Mouse (Mus musculus) testis, adult 2 months (tissue): Measurements from ENCODE around the gene Bnc2.

Source experiments
- CTCF ChIP-seq: fragments of 200-500 bp; IDR thresholded peaks from 2 replicates; pipeline ENCODE4 v1.5.1; 2012; ENCODE audit warnings: low read depth, mild to moderate bottlenecking, inconsistent platforms, low read length, moderate library complexity; ENCODE audit not compliant: control insufficient read depth, insufficient read depth, insufficient replicate concordance
- POLR2A ChIP-seq: fragments of 200-500 bp; IDR thresholded peaks from 2 replicates; pipeline ENCODE4 v1.6.1; 2012; ENCODE audit warnings: low read depth, mild to moderate bottlenecking, inconsistent platforms, low read length, moderate library complexity; ENCODE audit not compliant: control insufficient read depth

DNA sequence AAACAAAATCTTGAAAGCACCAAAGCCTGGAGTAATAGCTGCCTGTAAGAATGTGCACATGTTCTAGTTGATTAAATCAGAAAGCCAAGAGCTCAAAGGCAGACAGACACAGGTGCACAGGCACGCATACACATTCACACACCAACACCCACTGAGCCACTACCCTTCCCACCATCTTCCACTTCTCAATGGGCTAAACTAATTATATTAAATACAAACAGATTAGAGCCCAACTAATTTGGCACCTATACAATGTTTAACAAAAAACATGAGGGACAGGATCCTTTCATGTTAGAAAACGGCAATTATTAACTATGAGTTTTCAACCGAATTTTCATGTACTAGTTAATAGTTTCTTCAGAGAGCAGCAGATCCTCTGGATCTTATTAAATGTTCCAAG lies 207.4 kb downstream of the Bnc2 start:
- TF ChIP-seq CTCF (no peak), POLR2A (no peak)
